Mouse (Mus musculus) T-helper 2 cell (primary cell): Measurements from ENCODE around the gene Mtrf1l.

Experiments
- in situ Hi-C: fragments of 300-600 bp; cut with MboI, MseI; formaldehyde crosslinking; loops from one replicate; pipeline ENCODE4 v1.15.1; 2025; ENCODE audit warnings: high pct_unique_total_duplicates

The Mtrf1l gene

GRCm38 (mm10) chr10:5805731-5806307 lies 17.9 kb downstream of the Mtrf1l start:
- in situ Hi-C loops, result loop anchor here (10.0 to 25.0 kb wide), 3 partner anchors 1181 to 1859 kb away; partner anchors contain the start of gene Nup43

- in situ Hi-C loops, result loop anchor here (10.0 to 25.0 kb wide), 3 partner anchors 1182 to 1860 kb away; partner anchors contain the start of gene Nup43
These were observed 18.4 kb downstream of the Mtrf1l start, which contains the start of gene Fbxo5 for GRCm38 (mm10) chr10:5805243-5805730. Gene Fbxo5 (minus strand): TSS chr10:5805600.

GRCm38 (mm10) chr10:5804691-5805156 lies 19.0 kb downstream of the Mtrf1l start:
- in situ Hi-C loops, result loop anchor here (10.0 to 25.0 kb wide), 3 partner anchors 1183 to 1860 kb away; partner anchors contain the start of gene Nup43

- in situ Hi-C loops, result loop anchor here (10.0 to 25.0 kb wide), 3 partner anchors 1184 to 1861 kb away; partner anchors contain the start of gene Nup43
These were observed 20.0 kb downstream of the Mtrf1l start for GRCm38 (mm10) chr10:5803739-5804138.

GRCm38 (mm10) chr10:5802866-5803265 lies 20.8 kb downstream of the Mtrf1l start:
- in situ Hi-C loops, result loop anchor here (10.0 to 25.0 kb wide), 3 partner anchors 1184 to 1862 kb away; partner anchors contain the start of gene Nup43

- in situ Hi-C loops, result loop anchor here (10.0 to 25.0 kb wide), 3 partner anchors 1187 to 1864 kb away; partner anchors contain the start of gene Nup43
These were observed 23.2 kb downstream of the Mtrf1l start for GRCm38 (mm10) chr10:5800490-5800889.

- in situ Hi-C loops, result loop anchor here (10.0 kb wide), 1 partner anchor 1373 kb away; no protein-coding TSS in a partner anchor
These were observed 25.6 kb downstream of the Mtrf1l start for GRCm38 (mm10) chr10:5798069-5798468.

- in situ Hi-C loops, result loop anchor here (10.0 kb wide), 1 partner anchor 1366 kb away; no protein-coding TSS in a partner anchor
These were observed 33.1 kb downstream of the Mtrf1l start for GRCm38 (mm10) chr10:5790657-5791056.

- in situ Hi-C loops, result loop anchor here (10.0 kb wide), 2 partner anchors 152 to 192 kb away; partner anchors contain the start of genes Myct1 and Vip
These were observed 36.8 kb downstream of the Mtrf1l start for GRCm38 (mm10) chr10:5786923-5787322.
